Mouse (Mus musculus) midbrain, embryonic 13.5 days (tissue): Measurements from ENCODE around the gene Zmynd8. TPM values are rescaled to one million over a fixed set of nuclear protein-coding genes. Genes with fewer than 3 reads are reported as not detected.

Experiments
- ATAC-seq: fragments of 200-750 bp; cut with Nextera tagmentation; 2 replicates; pipeline ENCODE4 v1.8.0; 2017; ENCODE audit warnings: mild to moderate bottlenecking, moderate TSS enrichment, moderate library complexity
- H3K27ac ChIP-seq: fragments of 300-500 bp; sonication (generic); 2 replicates; pipeline ENCODE4 v1.5.1; 2015; ENCODE audit warnings: inconsistent platforms, mild to moderate bottlenecking, moderate library complexity
- H3K27me3 ChIP-seq: fragments of 300-500 bp; sonication (generic); 2 replicates; pipeline ENCODE4 v1.6.1; 2015; ENCODE audit warnings: mild to moderate bottlenecking, inconsistent platforms
- H3K36me3 ChIP-seq: fragments of 300-500 bp; sonication (generic); 2 replicates; pipeline ENCODE4 v1.6.1; 2015; ENCODE audit warnings: mild to moderate bottlenecking, inconsistent platforms
- H3K4me1 ChIP-seq: fragments of 300-500 bp; sonication (generic); replicated peaks from 2 replicates; pipeline ENCODE4 v1.6.1; 2015; ENCODE audit warnings: inconsistent platforms
- H3K4me2 ChIP-seq: fragments of 300-500 bp; sonication (generic); replicated peaks from 2 replicates; pipeline ENCODE4 v1.6.1; 2015; ENCODE audit warnings: moderate library complexity, mild to moderate bottlenecking, inconsistent platforms
- H3K4me3 ChIP-seq: fragments of 300-500 bp; sonication (generic); replicated peaks from 2 replicates; pipeline ENCODE4 v1.5.1; 2015; ENCODE audit warnings: mild to moderate bottlenecking, inconsistent platforms
- H3K9ac ChIP-seq: fragments of 300-500 bp; sonication (generic); replicated peaks from 2 replicates; pipeline ENCODE4 v1.6.1; 2015; ENCODE audit warnings: mild to moderate bottlenecking, inconsistent platforms
- H3K9me3 ChIP-seq: fragments of 300-500 bp; sonication (generic); 2 replicates; pipeline ENCODE4 v1.6.1; 2016; ENCODE audit warnings: mild to moderate bottlenecking, inconsistent platforms
- WGBS: fragments of 180-500 bp; shearing (Covaris S2); methylation state at CpG from one replicate; pipeline ENCODE4 v1.1.7; 2015; 5-methylcytosine and 5-hydroxymethylcytosine counted together
- polyA plus RNA-seq: library from polyadenylated mRNA; unstranded; fragments of >200 nt; fragmentation: Nextera tagmentation; extraction: Ambion mirVana; gene quantifications from 2 replicates; pipeline ENCODE4 v1.2.1, GENCODE M21; 2015

The Zmynd8 gene
- polyA plus RNA-seq, 1 experiment from 2014 or later, result 86.8 TPM

DNA sequence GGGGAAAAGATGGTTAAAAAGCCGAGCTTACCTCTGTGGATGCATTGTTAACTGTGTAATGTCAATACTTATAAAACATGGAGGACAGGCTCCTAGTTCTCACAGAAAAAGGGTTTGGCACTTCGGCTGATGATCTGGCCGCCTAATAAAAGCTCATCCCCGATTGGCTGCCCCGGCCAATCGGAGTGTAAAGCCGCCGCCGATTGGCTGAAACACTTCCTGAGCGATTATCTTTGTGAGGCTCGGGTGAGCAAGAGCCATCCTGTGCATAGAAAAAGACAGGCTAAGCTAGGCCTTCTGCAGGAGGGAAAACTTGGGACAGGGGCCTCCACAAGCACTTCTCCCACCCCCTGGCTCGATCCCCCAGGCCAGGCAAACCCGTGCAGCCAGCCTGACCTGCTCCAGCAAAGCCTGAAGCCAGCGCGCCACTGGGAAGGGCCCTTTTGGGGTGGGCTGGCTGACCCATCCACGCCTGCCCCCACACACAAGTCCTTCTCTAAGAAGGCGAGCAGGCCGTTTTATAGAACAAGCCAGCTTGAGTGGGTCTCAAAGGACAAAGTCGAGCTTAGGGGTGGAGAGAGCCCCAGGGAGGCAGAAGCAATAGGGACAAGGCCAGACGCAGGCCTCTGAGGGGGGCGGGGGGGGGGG, 14.1 kb downstream of the Zmynd8 start:
- no peaks in the 10 kb centered on the region for H3K27me3 ChIP-seq
- ATAC-seq, result peak; percentile 37
- peaks cover 98% of the 10 kb centered on the region for H3K4me1 ChIP-seq
- H3K36me3 ChIP-seq, result no peaks in the 10 kb centered on the region
- WGBS, result 3% methylated on average over 20 of the region's 21 CpGs
- peak overlapping the region; percentile 79 for H3K9ac ChIP-seq
- peak overlapping the region; percentile 44 for H3K4me3 ChIP-seq
- no peaks in the 10 kb centered on the region for H3K9me3 ChIP-seq
- H3K4me2 ChIP-seq, result peak overlapping the region; percentile 83
- peak overlapping the region; percentile 100 for H3K27ac ChIP-seq

GRCm38 (mm10) chr2:165883846-165884576, 14.8 kb downstream of the Zmynd8 start:
- Histone ChIP-seq H3K27ac (peak overlapping the region; percentile 100), H3K4me1 (peaks cover 98% of the 10 kb centered on the region), H3K4me2 (peak overlapping the region; percentile 83), H3K27me3 (no peaks in the 10 kb centered on the region), H3K9me3 (no peaks in the 10 kb centered on the region), H3K36me3 (no peaks in the 10 kb centered on the region), H3K4me3 (peak overlapping the region; percentile 44), H3K9ac (peak overlapping the region; percentile 79)
- WGBS, result 12% methylated on average over 11 of the region's 11 CpGs
- no peak for ATAC-seq

DNA sequence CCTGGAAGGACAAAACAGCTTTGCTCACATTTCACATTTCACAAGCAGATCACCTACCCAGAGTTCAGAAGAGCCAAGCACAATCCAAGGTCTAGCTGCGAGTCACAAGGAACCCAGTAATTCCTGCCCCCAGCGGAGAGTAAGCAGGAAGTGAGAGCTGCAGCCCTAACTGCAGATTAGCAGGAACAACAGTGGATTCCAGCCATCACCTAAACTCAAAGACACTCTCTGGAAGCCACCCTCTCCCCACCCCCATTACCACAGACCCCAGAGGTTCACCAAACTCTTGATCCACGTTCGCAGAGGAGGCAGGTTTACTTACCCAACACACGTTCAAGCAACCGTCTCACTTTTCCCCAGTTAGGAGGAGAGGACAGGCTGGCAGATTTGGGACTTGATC, 15.8 kb downstream of the Zmynd8 start:
- 19% methylated on average over 6 of the region's 6 CpGs for WGBS
- Histone ChIP-seq H3K4me2 (peak overlapping the region; percentile 83), H3K4me3 (peak overlapping the region; percentile 44), H3K27ac (peak overlapping the region; percentile 100), H3K9ac (peak overlapping the region; percentile 79), H3K4me1 (peaks cover 97% of the 10 kb centered on the region), H3K27me3 (no peaks in the 10 kb centered on the region), H3K9me3 (no peaks in the 10 kb centered on the region), H3K36me3 (no peaks in the 10 kb centered on the region)
- no peak for ATAC-seq

DNA sequence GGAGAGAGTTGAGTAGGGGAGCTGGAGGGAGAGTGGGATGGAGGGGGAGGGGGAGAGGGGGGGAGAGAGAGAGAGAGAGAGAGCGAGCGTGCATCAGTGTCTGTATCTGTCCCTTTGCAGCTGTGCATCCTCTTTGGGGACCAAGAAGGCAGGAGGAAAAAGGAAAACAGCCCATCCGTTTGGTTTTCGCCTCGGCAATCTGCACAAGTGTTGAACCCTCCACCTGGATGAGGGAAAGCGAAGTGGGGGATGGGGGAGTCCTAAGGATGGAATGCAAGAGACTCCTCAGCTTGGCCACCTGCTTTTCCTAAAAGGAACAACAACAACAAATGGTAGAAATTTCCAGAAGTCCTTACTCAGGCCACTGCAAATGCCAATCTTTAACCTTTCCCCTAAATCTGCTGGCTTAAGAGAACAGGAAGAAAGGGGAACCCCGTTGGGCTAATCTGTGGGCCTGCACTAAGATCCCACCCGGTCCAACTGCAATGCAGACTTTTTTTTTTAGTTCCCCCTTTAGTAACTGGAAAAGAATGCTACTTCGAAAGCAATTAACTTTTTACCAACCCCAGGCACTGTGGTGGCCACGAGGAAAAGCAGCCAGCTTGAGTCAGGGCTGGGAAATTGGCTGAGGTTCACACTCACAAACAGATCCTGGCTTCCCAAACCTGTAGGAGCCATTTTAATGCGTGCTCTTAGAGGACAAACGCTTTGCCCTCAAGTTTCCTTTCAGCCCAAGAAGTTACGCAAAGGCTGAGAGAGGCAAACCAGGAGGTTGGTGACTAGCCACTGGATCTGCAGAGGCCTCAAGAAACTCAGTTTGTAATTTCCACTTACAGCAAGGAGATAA, 17.0 kb downstream of the Zmynd8 start:
- Histone ChIP-seq H3K4me2 (peak overlapping the region; percentile 83), H3K4me1 (peaks cover 97% of the 10 kb centered on the region), H3K9ac (peak overlapping the region; percentile 79), H3K27me3 (no peaks in the 10 kb centered on the region), H3K36me3 (no peaks in the 10 kb centered on the region), H3K27ac (peak overlapping the region; percentile 100), H3K4me3 (peak overlapping the region; percentile 44), H3K9me3 (no peaks in the 10 kb centered on the region)
- ATAC-seq, result no peak
- 9% methylated on average over 13 of the region's 13 CpGs for WGBS

DNA sequence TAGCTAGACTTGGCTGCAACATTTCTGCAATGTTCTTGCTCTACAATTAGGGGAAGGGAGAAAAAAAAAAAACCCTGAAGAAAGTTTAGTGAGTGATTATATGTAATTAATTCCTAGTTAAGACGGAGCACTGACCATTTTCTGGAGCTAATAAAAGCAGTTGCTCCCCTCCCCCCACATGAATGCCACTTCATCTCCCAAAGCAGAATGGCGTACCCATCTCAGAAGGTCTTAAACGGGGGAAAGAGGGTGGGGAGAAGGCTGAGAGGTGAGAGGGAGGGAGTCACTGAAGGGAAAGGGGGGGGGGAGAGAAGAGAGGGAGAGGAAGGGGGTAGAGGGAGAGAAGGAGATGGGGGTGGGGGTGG, 17.6 kb downstream of the Zmynd8 start:
- H3K9me3 ChIP-seq, result no peaks in the 10 kb centered on the region
- ATAC-seq, result no peak
- WGBS, result 6% methylated on average over 3 of the region's 3 CpGs
- H3K9ac ChIP-seq, result peak overlapping the region; percentile 79
- H3K4me2 ChIP-seq, result peak overlapping the region; percentile 83
- H3K27ac ChIP-seq, result peak overlapping the region; percentile 100
- no peaks in the 10 kb centered on the region for H3K36me3 ChIP-seq
- H3K27me3 ChIP-seq, result no peaks in the 10 kb centered on the region
- peaks cover 97% of the 10 kb centered on the region for H3K4me1 ChIP-seq
- H3K4me3 ChIP-seq, result peak overlapping the region; percentile 44

DNA sequence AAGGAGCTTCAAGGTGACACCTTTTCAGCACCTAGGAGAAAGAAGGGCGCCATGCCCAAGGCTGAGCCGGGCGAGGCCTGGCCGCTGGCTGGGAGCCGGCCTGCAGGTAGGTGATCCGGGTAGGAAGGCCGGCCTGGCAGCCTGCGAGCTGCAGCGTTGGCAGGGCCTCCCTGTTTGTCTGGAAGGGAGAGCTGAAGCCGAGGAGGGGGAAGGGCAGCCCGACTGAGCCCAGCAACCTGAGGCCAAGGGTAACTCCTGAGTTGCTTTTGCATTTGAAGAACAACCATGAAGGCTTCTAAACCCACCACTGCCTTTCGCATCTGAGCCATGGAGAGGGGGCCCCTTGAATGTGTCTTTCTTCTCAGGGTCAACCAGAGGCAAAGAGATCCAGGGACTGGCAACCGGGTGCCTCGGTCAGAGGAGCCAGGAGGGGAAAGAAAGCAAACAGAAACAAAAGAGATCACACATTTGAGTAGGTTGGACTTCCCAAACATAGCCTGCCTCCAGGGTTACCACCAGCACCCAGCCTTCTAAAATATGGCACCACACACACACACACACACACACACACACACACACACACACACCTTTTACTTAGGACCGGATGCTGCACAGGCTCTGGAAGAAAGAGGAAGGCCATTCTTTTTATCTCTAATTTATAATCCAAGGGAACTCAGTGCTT, 18.2 kb downstream of the Zmynd8 start:
- H3K27me3 ChIP-seq, result no peaks in the 10 kb centered on the region
- H3K4me1 ChIP-seq, result peaks cover 97% of the 10 kb centered on the region
- H3K9ac ChIP-seq, result peak overlapping the region; percentile 79
- ATAC-seq, result no peak; the same call in 1 of the 2 replicates
- H3K36me3 ChIP-seq, result no peaks in the 10 kb centered on the region
- peak overlapping the region; percentile 100 for H3K27ac ChIP-seq
- no peaks in the 10 kb centered on the region for H3K9me3 ChIP-seq
- H3K4me3 ChIP-seq, result peak overlapping the region; percentile 44
- peak overlapping the region; percentile 83 for H3K4me2 ChIP-seq
- 4% methylated on average over 15 of the region's 15 CpGs for WGBS

DNA sequence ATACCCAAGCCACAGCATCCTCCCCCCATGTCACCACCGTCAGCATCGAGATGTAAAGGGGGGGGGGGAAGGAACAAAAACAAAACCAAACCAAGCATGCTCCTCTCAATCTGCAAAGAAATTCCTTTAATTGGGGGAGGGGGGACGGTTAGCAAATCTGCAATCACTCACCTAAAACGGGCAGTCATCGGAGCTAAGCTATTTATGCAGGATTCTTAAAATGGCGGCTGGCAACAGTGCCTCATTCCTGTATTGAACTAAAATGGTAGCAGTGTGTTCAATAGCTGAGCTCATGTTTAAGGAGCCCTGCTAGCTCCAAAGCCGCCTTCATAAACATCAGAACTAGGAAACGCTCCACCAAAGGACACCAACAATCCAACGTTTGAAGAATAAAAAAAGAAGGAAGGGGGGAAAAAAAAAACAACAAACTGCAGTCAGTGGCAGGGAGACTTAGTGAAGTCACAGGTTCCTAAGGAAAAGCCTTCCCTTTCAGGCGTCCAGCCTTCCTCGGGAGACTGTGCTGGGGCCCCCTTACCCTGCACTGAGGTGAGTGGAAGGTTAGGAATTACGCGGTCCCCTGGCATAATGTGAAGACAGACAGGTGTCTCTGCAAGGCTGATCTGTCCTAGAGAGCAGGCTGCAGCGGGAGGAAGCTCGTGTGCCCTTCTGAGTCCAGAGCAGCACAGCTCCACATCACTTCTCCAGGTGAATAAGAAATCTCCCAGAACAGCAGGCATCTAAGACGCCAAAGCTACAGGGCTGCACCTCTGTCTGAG, 19.2 kb downstream of the Zmynd8 start:
- H3K27me3 ChIP-seq, result no peaks in the 10 kb centered on the region
- H3K27ac ChIP-seq, result peak overlapping the region; percentile 100
- peak overlapping the region; percentile 83 for H3K4me2 ChIP-seq
- 6% methylated on average over 16 of the region's 16 CpGs for WGBS
- H3K9ac ChIP-seq, result peak overlapping the region; percentile 79
- ATAC-seq, result no peak
- no peaks in the 10 kb centered on the region for H3K9me3 ChIP-seq
- H3K4me1 ChIP-seq, result peaks cover 97% of the 10 kb centered on the region
- peak overlapping the region; percentile 44 for H3K4me3 ChIP-seq
- no peaks in the 10 kb centered on the region for H3K36me3 ChIP-seq

GRCm38 (mm10) chr2:165878907-165879361, 19.9 kb downstream of the Zmynd8 start:
- no peak for ATAC-seq
- Histone ChIP-seq H3K4me2 (peak overlapping the region; percentile 83), H3K4me3 (peak overlapping the region; percentile 44), H3K27ac (peak overlapping the region; percentile 100), H3K36me3 (peaks cover 6% of the 10 kb centered on the region), H3K9ac (peak overlapping the region; percentile 79), H3K4me1 (peaks cover 99% of the 10 kb centered on the region), H3K9me3 (no peaks in the 10 kb centered on the region), H3K27me3 (no peaks in the 10 kb centered on the region)
- 19% methylated on average over 8 of the region's 8 CpGs for WGBS

GRCm38 (mm10) chr2:165878021-165878585, 20.7 kb downstream of the Zmynd8 start:
- ATAC-seq, result no peak
- Histone ChIP-seq H3K4me1 (peaks cover 99% of the 10 kb centered on the region), H3K4me3 (peak overlapping the region; percentile 44), H3K27me3 (no peaks in the 10 kb centered on the region), H3K27ac (peak overlapping the region; percentile 100), H3K9ac (peak overlapping the region; percentile 58), H3K9me3 (no peaks in the 10 kb centered on the region), H3K36me3 (peaks cover 14% of the 10 kb centered on the region), H3K4me2 (peak overlapping the region; percentile 83)
- 11% methylated on average over 10 of the region's 10 CpGs for WGBS

DNA sequence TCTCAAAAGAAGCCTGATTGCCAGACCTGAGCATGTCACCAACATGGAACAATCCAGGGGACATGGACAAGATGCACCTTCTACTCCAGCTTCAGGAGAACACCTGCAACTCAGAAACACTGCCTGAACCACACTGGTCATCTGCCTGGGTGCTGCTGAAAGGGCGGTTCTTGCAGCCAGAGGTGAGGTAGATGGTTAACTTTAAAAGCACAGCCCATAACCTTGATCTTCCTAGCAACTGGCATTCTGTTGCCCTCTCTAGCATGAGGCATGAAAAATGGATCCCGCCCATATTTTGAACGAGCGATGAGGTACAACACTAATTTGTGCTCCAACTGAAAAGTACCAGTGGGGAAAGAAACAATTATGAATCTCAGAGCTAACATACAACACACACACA, 21.6 kb downstream of the Zmynd8 start:
- 57% methylated on average over 4 of the region's 4 CpGs for WGBS
- Histone ChIP-seq H3K9ac (peak overlapping the region; percentile 58), H3K27me3 (no peaks in the 10 kb centered on the region), H3K9me3 (no peaks in the 10 kb centered on the region), H3K4me2 (peak overlapping the region; percentile 83), H3K36me3 (peaks cover 16% of the 10 kb centered on the region), H3K4me1 (peaks cover 91% of the 10 kb centered on the region), H3K27ac (peak overlapping the region; percentile 93), H3K4me3 (peak overlapping the region; percentile 28)
- ATAC-seq, result no peak
